Mouse (Mus musculus): ENCODE measurements around the gene Phlpp1.

Phlpp1 gene

GRCm38 (mm10) chr1:106425128-106425936 lies 253.8 kb downstream of the Phlpp1 start:
- in situ Hi-C loops (cut with MboI; ENCODE audit: unreplicated experiment in 2 of 2) = loop anchor here (5.0 to 10.0 kb wide), 4 partner anchors 99 to 389 kb away; no protein-coding TSS in a partner anchor

GRCm38 (mm10) chr1:106428170-106428569 lies 256.6 kb downstream of the Phlpp1 start:
- in situ Hi-C loops (cut with MboI; ENCODE audit: unreplicated experiment in 2 of 2) = loop anchor here (5.0 to 10.0 kb wide), 4 partner anchors 97 to 387 kb away; no protein-coding TSS in a partner anchor

GRCm38 (mm10) chr1:106428580-106428979 lies 257.0 kb downstream of the Phlpp1 start:
- in situ Hi-C loops (cut with MboI; ENCODE audit: unreplicated experiment in 2 of 2) = loop anchor here (5.0 to 10.0 kb wide), 4 partner anchors 96 to 386 kb away; no protein-coding TSS in a partner anchor

GRCm38 (mm10) chr1:106433580-106433979 lies 262.0 kb downstream of the Phlpp1 start:
- in situ Hi-C loops (cut with MboI; ENCODE audit: unreplicated experiment in 2 of 2) = loop anchor here in 1 of 2 experiments (5.0 kb wide), 1 partner anchor 384 kb away; no protein-coding TSS in a partner anchor
